Mouse (Mus musculus) lung, postnatal 0 days (tissue): ENCODE results near the gene Armh1. TPM values are rescaled to one million over a fixed set of nuclear protein-coding genes. Genes with fewer than 3 reads are reported as not detected.

Source experiments
- ATAC-seq: fragments of 200-750 bp; cut with Nextera tagmentation; 2 replicates; pipeline ENCODE4 v1.8.0; 2017; ENCODE audit warnings: moderate library complexity
- DNase-seq: peaks from one replicate; pipeline ENCODE4 v3.0.0-alpha.2; 2016; ENCODE audit warnings: low spot score
- H3K27ac ChIP-seq: fragments of 300-500 bp; sonication (generic); 2 replicates; pipeline ENCODE4 v1.5.1; 2014; ENCODE audit warnings: antibody characterized with exemption, mild to moderate bottlenecking, low read length, mixed read lengths
- H3K27me3 ChIP-seq: fragments of 300-500 bp; sonication (generic); replicated peaks from 2 replicates; pipeline ENCODE4 v1.6.1; 2014; ENCODE audit warnings: low read length, mixed read lengths; ENCODE audit not compliant: insufficient read depth
- H3K36me3 ChIP-seq: fragments of 300-500 bp; sonication (generic); 2 replicates; pipeline ENCODE4 v1.6.1; 2014; ENCODE audit warnings: low read length, mixed read lengths; ENCODE audit not compliant: insufficient read depth
- H3K4me1 ChIP-seq: fragments of 300-500 bp; sonication (generic); 2 replicates; pipeline ENCODE4 v1.6.1; 2014; ENCODE audit warnings: antibody characterized with exemption, low read depth, low read length, mixed read lengths; ENCODE audit not compliant: insufficient read depth
- H3K4me2 ChIP-seq: fragments of 300-500 bp; sonication (generic); replicated peaks from 2 replicates; pipeline ENCODE4 v1.6.1; 2014; ENCODE audit warnings: low read depth, mild to moderate bottlenecking, low read length, moderate library complexity, mixed read lengths
- H3K4me3 ChIP-seq: fragments of 300-500 bp; sonication (generic); 2 replicates; pipeline ENCODE4 v1.5.1; 2014; ENCODE audit warnings: low read depth, low read length
- H3K9ac ChIP-seq: fragments of 300-500 bp; sonication (generic); replicated peaks from 2 replicates; pipeline ENCODE4 v1.6.1; 2014; ENCODE audit warnings: low read depth, mild to moderate bottlenecking
- H3K9me3 ChIP-seq: fragments of 300-500 bp; sonication (generic); 2 replicates; pipeline ENCODE4 v1.6.1; 2016; ENCODE audit warnings: low read length, mixed read lengths
- CTCF ChIP-seq: IDR thresholded peaks from 2 replicates; pipeline ENCODE4 v1.5.1; 2016; ENCODE audit warnings: antibody characterized with exemption, mild to moderate bottlenecking
- EP300 ChIP-seq: IDR thresholded peaks from 2 replicates; pipeline ENCODE4 v1.6.1; 2016; ENCODE audit warnings: antibody characterized with exemption, mild to moderate bottlenecking, control low read depth
- WGBS: fragments of 180-500 bp; shearing (Covaris S2); extraction: QIAGEN DNeasy Blood & Tissue Kit; methylation state at CpG from one replicate; pipeline ENCODE4 v1.1.7; 2014; 5-methylcytosine and 5-hydroxymethylcytosine counted together
- polyA plus RNA-seq: library from polyadenylated mRNA; unstranded; fragments of >200 nt; fragmentation: Nextera tagmentation; extraction: Ambion mirVana; gene quantifications from 2 replicates; pipeline ENCODE4 v1.2.1, GENCODE M21; 2015

The Armh1 gene
- polyA plus RNA-seq, result 3.8 and 5.0 TPM in 2 replicates

DNA sequence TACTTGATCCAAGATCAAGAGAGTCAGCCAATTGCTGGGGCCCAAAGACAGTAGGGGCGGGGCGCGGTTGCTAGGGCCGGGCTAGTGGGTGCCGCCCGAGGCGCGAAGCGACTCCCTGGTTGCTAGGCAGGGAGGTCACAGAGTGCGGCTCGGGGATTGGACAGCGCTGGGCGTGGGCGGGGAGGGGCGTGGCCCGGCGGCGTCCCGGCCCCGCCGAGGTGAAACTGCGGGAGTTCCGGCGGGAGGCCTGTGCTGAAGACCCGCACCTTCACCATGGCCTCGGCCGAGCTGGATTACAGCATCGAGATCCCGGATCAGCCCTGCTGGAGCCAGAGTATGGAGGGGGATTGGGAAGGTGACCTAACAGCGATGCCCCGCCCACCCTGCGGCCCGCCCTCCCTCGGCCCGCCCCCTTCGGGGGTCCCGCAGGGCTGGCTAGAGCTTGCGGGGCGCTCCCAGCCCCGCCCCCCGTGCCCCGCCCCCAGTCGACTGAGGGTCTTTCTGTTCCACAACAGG, at the start of gene Armh1, which contains the start of gene Tmem53:
TSS of gene Armh1 (minus strand) at position 325 of the 516 bp plus-strand sequence.
TSS of gene Tmem53 (plus strand) at position 151 of the 516 bp plus-strand sequence.
- peak; percentile 96 for DNase-seq
- Histone ChIP-seq H3K36me3 (no peaks in the 10 kb centered on the region), H3K4me2 (peak within 1 kb of the TSS; percentile 85), H3K4me1 (peaks cover 7% of the 10 kb centered on the region; the same call in 1 of the 2 replicates), H3K27ac (peak within 1 kb of the TSS; percentile 90), H3K9me3 (no peaks in the 10 kb centered on the region), H3K9ac (peak within 1 kb of the TSS; percentile 69), H3K4me3 (peak within 1 kb of the TSS; percentile 73), H3K27me3 (no peaks in the 10 kb centered on the region)
- peak; percentile 100 for ATAC-seq
- TF ChIP-seq EP300 (no peak), CTCF (no peak)
- WGBS, result under 1% methylated on average over 31 of the region's 43 CpGs

DNA sequence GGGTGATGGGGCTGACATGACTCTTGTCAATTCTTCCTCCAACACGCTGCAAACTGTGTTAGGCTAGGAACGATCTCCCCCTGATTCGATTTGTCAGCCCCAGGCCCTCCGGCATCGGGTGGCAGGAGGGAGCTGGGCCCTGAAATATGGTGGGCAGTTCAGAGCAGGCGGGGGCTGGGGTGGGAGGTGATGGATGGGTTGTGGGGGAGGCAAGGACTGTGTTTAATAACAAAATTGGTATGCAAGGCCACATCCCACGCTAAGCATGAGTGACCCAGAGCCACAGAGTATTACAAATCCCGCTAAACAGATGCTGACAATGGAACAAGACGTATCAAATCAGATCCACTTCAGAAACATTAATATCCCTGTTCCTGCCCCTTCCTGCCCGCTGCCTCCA, 48.0 kb upstream of the Armh1 start:
- ATAC-seq, result no peak
- 68% methylated on average over 10 of the region's 10 CpGs for WGBS
- Histone ChIP-seq H3K27ac (no peak overlapping the region), H3K9ac (no peak overlapping the region), H3K4me1 (0 out of 2 replicates have a peak, but pooled peaks cover 6% of the 10 kb centered on the region), H3K27me3 (peaks cover 19% of the 10 kb centered on the region; the same call in 1 of the 2 replicates), H3K9me3 (no peaks in the 10 kb centered on the region), H3K4me3 (no peak overlapping the region), H3K36me3 (no peaks in the 10 kb centered on the region), H3K4me2 (no peak overlapping the region)
- TF ChIP-seq EP300 (no peak), CTCF (no peak)
- DNase-seq, result no peak

DNA sequence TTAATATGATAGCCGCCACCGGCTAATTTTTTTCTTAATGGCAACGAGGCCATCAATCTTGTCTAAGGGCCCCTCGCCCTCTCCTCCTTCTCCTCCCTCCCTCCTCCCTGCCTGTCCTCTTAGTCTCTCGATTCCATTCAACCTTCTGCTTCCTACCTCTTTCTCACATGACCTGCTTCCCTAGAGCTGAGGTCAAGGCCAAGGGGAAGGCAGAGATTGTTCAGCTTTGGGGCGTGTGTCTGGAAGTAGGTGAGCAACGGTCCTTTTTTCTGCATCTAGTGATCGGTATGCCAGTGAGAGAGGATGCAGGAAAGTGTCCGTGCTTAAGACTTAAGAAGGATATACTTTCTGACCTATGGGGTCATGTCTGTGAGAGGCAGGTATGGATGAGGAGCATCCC, 45.9 kb upstream of the Armh1 start:
- Histone ChIP-seq H3K27me3 (0 out of 2 replicates have a peak, but pooled peaks cover 5% of the 10 kb centered on the region), H3K9me3 (no peaks in the 10 kb centered on the region), H3K36me3 (no peaks in the 10 kb centered on the region), H3K27ac (no peak overlapping the region), H3K4me1 (no peaks in the 10 kb centered on the region), H3K4me2 (no peak overlapping the region), H3K4me3 (no peak overlapping the region), H3K9ac (no peak overlapping the region)
- DNase-seq (no peak), ATAC-seq (no peak)
- TF ChIP-seq CTCF, result no peak
- no peak for TF ChIP-seq EP300
- WGBS, result 64% methylated on average over 9 of the region's 9 CpGs

DNA sequence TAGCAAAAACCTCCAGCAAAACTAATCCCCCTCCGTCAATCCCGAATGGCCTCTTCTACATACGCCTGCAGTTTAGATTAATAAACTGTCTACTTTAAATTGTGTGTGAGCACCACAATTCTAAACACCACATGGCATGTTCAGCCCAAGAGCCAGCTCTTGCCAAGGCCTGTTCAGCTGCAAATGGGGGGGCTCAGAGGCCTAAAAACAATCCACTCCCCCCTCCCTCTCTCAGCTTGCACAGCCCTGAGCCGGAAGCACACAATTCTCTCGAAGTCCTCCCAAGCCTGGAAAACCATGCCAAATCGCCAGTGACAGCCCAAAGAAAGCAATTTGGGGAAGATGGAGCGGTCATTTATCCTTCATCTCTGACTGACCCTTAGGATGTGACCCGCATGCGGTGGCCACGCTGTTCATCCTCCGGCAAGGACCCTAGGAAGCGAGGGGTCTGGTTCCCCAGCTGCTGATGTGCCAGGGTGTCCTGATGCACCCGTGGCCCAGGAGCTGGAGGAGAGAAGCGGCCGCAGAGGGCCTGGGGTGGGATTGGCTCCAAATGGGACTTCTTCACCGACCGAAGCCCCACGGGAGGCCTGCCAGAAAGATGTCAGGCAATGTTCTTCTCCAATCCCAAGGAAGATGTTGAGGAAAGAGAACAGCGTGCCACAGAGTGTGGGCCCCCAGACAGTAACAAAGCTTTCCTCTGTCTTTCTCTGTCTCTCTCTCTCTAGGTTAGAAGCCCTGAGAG, 45.1 kb upstream of the Armh1 start:
- DNase-seq (no peak), ATAC-seq (no peak)
- no peak overlapping the region for H3K4me3 ChIP-seq
- no peak overlapping the region for H3K9ac ChIP-seq
- WGBS, result 66% methylated on average over 19 of the region's 19 CpGs
- H3K36me3 ChIP-seq, result no peaks in the 10 kb centered on the region
- no peaks in the 10 kb centered on the region for H3K9me3 ChIP-seq
- H3K27ac ChIP-seq, result no peak overlapping the region
- H3K4me1 ChIP-seq, result no peaks in the 10 kb centered on the region
- H3K27me3 ChIP-seq, result no peaks in the 10 kb centered on the region
- no peak for TF ChIP-seq CTCF
- no peak for TF ChIP-seq EP300
- H3K4me2 ChIP-seq, result no peak overlapping the region

DNA sequence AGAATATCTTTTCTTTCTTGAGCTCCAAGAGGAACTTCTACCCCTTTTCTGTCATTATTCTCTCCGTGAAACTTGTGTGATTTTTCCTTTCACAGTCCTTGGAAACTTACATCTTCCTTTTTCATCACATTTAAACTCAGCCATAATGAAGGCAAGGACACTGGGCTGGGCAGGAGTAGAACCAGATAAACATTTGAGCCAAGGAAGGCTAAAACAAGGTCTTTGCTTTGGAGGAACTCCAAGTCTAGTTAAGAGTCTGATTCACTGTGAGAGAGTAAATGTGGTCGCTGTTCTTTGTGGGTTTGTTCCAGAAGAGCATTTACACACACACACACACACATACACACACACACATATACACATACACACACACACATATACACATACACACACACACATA, 39.8 kb upstream of the Armh1 start:
- WGBS, result 68% methylated on average over 2 of the region's 2 CpGs
- no peak for DNase-seq

DNA sequence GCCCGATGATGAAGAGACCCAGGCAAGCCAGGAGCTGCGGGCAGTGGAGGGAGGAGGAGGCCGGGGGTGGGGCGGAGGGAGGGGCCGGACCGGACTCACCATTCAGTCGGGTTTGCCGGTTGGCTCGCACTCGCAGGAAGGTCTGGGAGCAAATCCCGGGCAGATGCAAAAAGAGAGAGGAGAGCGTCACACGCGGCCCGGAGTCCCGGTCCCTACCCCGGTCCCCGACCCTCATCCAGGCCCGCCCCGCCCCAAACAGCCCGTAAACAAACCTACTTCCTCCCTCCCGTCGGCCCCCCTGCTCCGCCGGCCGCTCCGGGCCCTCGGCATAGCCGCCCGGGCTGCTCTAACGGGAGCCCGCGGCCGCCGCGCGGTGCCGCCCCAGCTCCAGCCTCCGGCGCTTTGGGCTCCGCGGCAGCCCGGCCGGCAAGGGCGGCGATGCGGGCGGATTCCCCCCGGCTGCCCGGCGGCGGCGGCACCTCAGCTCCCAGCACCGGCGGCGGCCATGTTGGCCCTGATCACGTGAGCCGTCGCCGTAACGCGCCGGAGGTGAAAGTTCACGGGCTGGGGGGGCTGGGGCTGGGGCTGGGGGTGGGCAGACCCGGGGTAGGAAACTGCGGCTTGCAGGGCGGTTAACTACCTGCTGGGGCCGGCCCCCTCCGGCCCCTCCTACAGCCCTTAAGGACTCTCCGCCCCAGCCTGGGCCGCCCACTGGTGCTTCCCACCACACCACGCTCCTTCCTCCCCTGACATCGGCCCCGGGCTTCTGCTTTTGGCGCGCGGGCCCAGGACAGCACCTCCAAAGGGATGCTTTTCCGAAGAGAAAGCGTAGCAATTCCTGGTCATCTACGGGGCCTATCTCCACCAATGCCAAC, 37.2 kb upstream of the Armh1 start:
- H3K4me2 ChIP-seq, result peak overlapping the region; percentile 74
- ATAC-seq (peak; percentile 92), DNase-seq (peak; percentile 90)
- TF ChIP-seq EP300 (no peak), CTCF (no peak)
- H3K36me3 ChIP-seq, result peaks cover 9% of the 10 kb centered on the region
- no peaks in the 10 kb centered on the region for H3K9me3 ChIP-seq
- under 1% methylated on average over 55 of the region's 80 CpGs for WGBS
- H3K9ac ChIP-seq, result peak overlapping the region; percentile 73
- H3K4me3 ChIP-seq, result peak overlapping the region; percentile 81
- H3K27me3 ChIP-seq, result no peaks in the 10 kb centered on the region
- peak overlapping the region; percentile 98 for H3K27ac ChIP-seq
- no peaks in the 10 kb centered on the region for H3K4me1 ChIP-seq

More for the DNA sequence above, 39.8 kb upstream of the Armh1 start:
- TF ChIP-seq CTCF, result no peak
- no peak for TF ChIP-seq EP300
- Histone ChIP-seq H3K4me3 (no peak overlapping the region), H3K4me2 (no peak overlapping the region), H3K4me1 (no peaks in the 10 kb centered on the region), H3K9ac (no peak overlapping the region), H3K36me3 (no peaks in the 10 kb centered on the region), H3K27ac (no peak overlapping the region), H3K27me3 (no peaks in the 10 kb centered on the region), H3K9me3 (no peaks in the 10 kb centered on the region)
- ATAC-seq, result no peak
